Mouse (Mus musculus) gastrocnemius, postnatal 25 days (tissue): Measurements from ENCODE around the gene Olfr1402. TPM values are rescaled to one million over a fixed set of nuclear protein-coding genes. Genes with fewer than 3 reads are reported as not detected.

Experiments
- DNase-seq: peaks from one replicate; pipeline ENCODE4 v3.0.0; 2022
- long read RNA-seq, 2 experiments: library from polyadenylated mRNA; stranded (forward); transcript quantifications; one replicate each; pipeline ENCODE4 v2.0.0; 2021
- total RNA-seq, 2 experiments: library from RNA; stranded (reverse); gene quantifications; 1 replicate in 1 of 2; 2 replicates in 1 of 2; pipeline ENCODE4 v1.2.3; 2021

Olfr1402 gene
- not detected for total RNA-seq
- long read RNA-seq, experiment 1, result 0 reads
- long read RNA-seq, experiment 2, result 0 reads

DNA sequence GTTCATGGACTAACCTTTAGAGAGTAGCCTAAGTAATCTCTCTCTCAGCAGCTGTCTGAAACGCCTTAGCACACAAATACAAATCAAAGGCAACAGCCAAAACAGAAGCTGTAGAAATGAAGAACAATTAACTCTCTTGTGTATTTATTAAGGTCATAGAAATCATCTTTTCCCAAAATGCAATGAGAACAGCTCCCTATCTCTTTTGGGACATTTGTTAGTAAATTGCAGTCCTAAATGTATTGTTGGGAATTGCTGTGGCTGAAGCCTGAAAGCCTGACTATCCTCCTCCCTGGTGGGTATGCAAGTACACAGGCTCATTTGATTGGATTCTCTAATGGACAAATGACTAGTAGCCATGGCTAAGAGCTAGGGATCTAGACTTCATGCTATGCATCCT lies at the start of gene Olfr1402:
Gene Olfr1402, minus strand, starts transcription at position 101 of the 400 bp plus-strand sequence.
- no peak for DNase-seq

DNA sequence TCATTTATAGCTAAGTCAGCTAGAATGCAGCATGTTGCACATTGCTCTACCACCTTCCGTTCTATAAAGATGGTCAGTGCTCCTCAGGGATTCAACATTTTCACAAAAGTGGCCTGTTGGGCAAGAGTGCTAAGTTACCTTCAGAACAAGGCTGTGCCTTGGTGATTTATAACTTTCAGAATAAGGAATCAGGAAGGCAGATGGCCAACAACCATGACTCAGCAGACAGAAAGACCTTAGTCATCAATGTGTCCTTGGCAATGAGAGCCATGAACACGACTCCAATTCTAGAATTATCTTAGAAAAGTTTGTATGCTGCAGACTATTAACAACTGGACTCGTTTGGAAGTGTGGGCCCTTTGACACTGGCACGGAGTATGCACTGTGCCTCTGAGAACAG lies 33.5 kb upstream of the Olfr1402 start:
- DNase-seq, result no peak

DNA sequence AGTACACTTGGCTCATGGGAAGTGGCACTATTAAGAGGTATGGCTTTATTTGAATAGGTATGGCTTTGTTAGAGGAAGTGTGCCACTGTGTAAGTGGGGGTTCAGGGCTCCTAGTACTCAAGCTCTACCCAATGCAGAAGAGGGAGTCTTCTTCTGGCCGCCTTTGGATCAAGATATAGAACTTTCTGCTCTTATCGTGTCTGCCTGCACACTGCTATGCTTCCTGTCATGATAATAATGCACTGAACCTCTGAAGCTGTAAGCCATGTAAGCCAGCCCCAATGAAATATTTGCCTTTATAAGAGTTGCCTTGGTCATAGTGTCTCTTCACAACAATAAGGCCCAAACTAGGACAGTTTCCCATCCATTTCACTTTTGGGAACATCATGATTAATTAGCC lies 16.8 kb upstream of the Olfr1402 start:
- DNase-seq, result no peak

DNA sequence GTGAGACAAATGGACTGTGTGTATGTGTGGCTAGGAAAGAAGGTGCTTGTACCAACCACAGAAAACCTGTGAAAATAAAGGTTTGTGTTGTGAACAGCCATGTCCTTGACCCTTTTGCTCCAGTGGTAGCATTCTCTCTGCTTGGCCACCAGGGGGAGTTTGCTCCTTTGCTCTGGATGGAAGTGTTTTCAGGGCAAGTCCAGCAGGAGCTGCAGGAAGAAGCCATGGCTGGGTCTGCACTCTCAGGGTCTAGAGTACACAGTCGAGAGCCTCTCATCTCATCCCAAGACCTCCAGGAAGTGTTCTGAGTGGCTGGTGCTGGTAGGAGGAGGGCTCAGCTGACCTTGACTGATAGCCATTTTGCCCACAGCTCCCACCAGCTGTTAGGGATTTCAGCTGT lies 27.5 kb downstream of the Olfr1402 start:
- no peak for DNase-seq

GRCm38 (mm10) chr3:97393079-97393478 lies 28.7 kb downstream of the Olfr1402 start:
- DNase-seq, result no peak

DNA sequence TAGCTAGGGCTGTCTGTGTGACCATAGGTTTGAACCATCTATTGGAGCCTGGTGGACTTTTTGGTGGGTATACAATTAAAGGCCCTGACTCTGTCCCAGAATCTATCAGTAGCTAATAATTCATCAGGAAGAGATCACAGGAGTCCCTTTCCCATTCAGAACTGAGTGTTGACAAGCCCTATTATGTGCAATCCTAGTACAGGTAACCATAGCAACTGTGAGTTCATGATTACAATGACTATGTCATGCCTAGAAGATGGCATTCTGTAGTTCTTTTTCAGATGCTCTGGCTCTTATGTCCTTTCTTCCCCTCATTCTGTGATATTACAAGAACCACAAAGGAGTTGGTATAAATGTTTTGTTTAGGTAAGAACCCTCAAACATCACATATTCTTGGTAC lies 51.4 kb downstream of the Olfr1402 start:
- DNase-seq, result no peak

DNA sequence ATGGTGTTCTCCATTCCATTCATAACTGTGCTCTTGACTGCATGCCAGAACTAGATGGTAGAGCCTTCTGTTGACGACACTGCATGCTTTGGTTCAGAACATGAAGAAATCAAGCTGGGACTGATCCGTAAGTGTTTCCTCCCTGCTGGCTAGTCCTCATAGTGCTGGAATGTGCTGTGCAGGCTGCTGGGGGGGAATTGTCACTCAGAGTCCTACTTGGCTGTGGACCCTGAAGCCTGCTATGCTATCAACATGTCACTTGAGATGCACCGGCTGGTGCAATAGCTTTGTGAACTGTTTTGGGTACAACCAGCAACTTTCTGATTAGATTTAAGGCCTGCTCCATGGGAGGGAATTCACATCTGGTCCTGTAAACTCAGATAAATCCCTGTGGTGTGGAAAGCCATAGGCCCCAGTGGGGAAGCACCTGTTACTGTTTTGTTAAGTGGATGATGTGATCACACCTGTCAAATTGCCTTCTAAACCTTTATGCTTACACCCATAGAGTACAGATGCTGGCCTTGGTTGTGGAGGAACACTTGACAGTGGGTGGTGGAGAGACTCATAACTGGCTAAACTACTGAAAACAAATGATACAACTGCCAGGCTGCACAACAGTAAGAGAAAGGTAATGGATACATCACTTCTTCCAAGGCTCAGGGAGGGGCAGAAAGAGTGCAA lies 58.3 kb downstream of the Olfr1402 start:
- DNase-seq, result no peak

- no peak for DNase-seq
Observed at GRCm38 (mm10) chr3:97358448-97358847, 63.4 kb downstream of the Olfr1402 start.

Other genes with a start within 250 kb of the Olfr1402 start
- 1 to 10 TPM; 2.7 to 2.9 TPM for gene Bcl9, start 124.1 kb downstream of the Olfr1402 start, total RNA-seq
- gene Chd1l, start 188.2 kb upstream of the Olfr1402 start, total RNA-seq, result 1 to 10 TPM; 9.3 to 9.6 TPM
- 1 to 10 TPM; 4.9 to 6.0 TPM for gene Fmo5, start 206.8 kb upstream of the Olfr1402 start, total RNA-seq
- 100 to 1,000 TPM; 117 to 130 TPM for gene Prkab2, start 236.2 kb upstream of the Olfr1402 start, total RNA-seq